Mouse (Mus musculus) ES-E14 (cell line): ENCODE data around the gene R3hdm4. TPM values are rescaled to one million over a fixed set of nuclear protein-coding genes. Genes with fewer than 3 reads are reported as not detected.

ENCODE experiments used
- DNase-seq: peaks from one replicate; pipeline ENCODE4 v3.0.0-alpha.2; 2013; ENCODE audit warnings: low read depth, low spot score
- H3K27ac ChIP-seq: 2 replicates; pipeline ENCODE4 v1.5.1; 2012; ENCODE audit warnings: low read depth, mild to moderate bottlenecking, low read length, moderate library complexity, mixed read lengths; ENCODE audit not compliant: poor library complexity, insufficient read depth, severe bottlenecking
- H3K36me3 ChIP-seq: 2 replicates; pipeline ENCODE4 v1.6.1; 2012; ENCODE audit warnings: mild to moderate bottlenecking, low read length, moderate library complexity, mixed read lengths; ENCODE audit not compliant: control insufficient read depth, poor library complexity, insufficient read depth, severe bottlenecking
- H3K4me1 ChIP-seq, 2 experiments: fragments of 150-350 bp in 1 of 2; sonication (generic) in 1 of 2; 2 replicates each; pipeline ENCODE4 v1.6.1; 2012; ENCODE audit warnings: low read length in 2 of 2, mild to moderate bottlenecking in 1 of 2, mixed read lengths in 1 of 2; ENCODE audit not compliant: control insufficient read depth in 2 of 2, insufficient read depth in 2 of 2, poor library complexity in 1 of 2
- H3K4me3 ChIP-seq, 2 experiments: fragments of 150-350 bp in 1 of 2; sonication (generic) in 1 of 2; 2 replicates each; pipeline ENCODE4 v1.5.1; 2012; ENCODE audit warnings: low read length in 2 of 2, low read depth in 1 of 2, mild to moderate bottlenecking in 1 of 2, mixed read lengths in 1 of 2; ENCODE audit not compliant: insufficient read depth in 1 of 2, poor library complexity in 1 of 2, severe bottlenecking in 1 of 2
- H3K9ac ChIP-seq: 2 replicates; pipeline ENCODE4 v1.6.1; 2012; ENCODE audit warnings: low read depth, mild to moderate bottlenecking, low read length, mixed read lengths; ENCODE audit not compliant: poor library complexity, insufficient read depth, severe bottlenecking
- H3K9me3 ChIP-seq: fragments of 150-350 bp; sonication (generic); 2 replicates; pipeline ENCODE4 v1.6.1; 2012; ENCODE audit warnings: low read depth, mild to moderate bottlenecking, low read length; ENCODE audit not compliant: control insufficient read depth, insufficient read depth
- CHD2 ChIP-seq: IDR thresholded peaks from 2 replicates; pipeline ENCODE4 v1.6.1; 2014; ENCODE audit warnings: mild to moderate bottlenecking, low read depth, low read length, inconsistent platforms
- HCFC1 ChIP-seq: IDR thresholded peaks from 2 replicates; pipeline ENCODE4 v1.6.1; 2012; ENCODE audit warnings: low read length, inconsistent platforms, borderline replicate concordance; ENCODE audit not compliant: insufficient read depth
- MAFK ChIP-seq: IDR thresholded peaks from 2 replicates; pipeline ENCODE4 v1.6.1; 2014; ENCODE audit warnings: mild to moderate bottlenecking, low read depth, low read length, inconsistent platforms; ENCODE audit not compliant: insufficient read depth
- ZC3H11A ChIP-seq: IDR thresholded peaks from 2 replicates; pipeline ENCODE4 v1.6.1; 2012; ENCODE audit warnings: low read depth, mild to moderate bottlenecking, inconsistent platforms, low read length, borderline replicate concordance
- ZNF384 ChIP-seq: IDR thresholded peaks from 2 replicates; pipeline ENCODE4 v1.6.1; 2012; ENCODE audit warnings: low read depth, low read length, inconsistent platforms
- in situ Hi-C, 2 experiments: fragments of 600-800 bp; cut with MboI; formaldehyde crosslinking; loops; one replicate each; pipeline ENCODE4 v1.15.1; 2025; ENCODE audit warnings: low sequenced_read_pairs in 2 of 2, inconsistent platforms in 1 of 2; ENCODE audit not compliant: unreplicated experiment in 2 of 2
- total RNA-seq: library from RNA; depleted of rRNA; stranded (reverse); fragments of 300-350 nt; gene quantifications from 2 replicates; pipeline ENCODE4 v1.2.3, GENCODE M21; 2012

Gene R3hdm4
- total RNA-seq, 1 experiment, result 24.0 TPM

DNA sequence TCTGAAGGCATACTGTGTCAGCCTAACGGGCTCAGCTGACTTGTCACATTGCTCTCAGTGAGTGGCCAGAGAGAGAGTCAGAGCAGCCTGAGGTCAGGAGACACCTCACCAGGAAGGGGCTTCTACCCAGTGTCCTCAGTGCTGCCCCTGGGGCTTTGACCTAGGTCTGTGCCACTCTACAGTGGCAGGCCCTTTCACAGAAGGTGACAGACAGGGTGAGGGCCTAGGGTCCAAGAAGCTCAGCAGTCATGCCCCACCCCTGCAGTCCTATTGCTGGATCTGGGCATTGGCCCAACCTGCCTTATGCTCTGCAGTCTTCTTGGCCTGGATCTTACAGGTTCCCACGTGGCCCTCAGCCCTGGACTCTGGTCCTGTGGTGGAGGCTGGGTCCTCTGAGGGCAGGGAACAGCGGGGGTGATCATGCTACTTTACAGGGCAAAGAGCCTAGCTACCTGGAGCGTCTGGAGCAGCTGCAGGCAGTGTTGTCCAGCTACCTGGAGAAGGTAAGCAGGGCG, 45.9 kb upstream of the R3hdm4 start:
- TF ChIP-seq CHD2 (no peak), ZC3H11A (no peak), MAFK (no peak), ZNF384 (no peak), HCFC1 (no peak)
- H3K36me3 ChIP-seq, result peaks cover 59% of the 10 kb centered on the region
- in situ Hi-C loops, result no loop called here

GRCm38 (mm10) chr10:79965325-79965724, 44.3 kb upstream of the R3hdm4 start:
- no peak overlapping the region for H3K4me3 ChIP-seq
- no peak overlapping the region for H3K27ac ChIP-seq
- no peak overlapping the region for H3K9ac ChIP-seq
- H3K36me3 ChIP-seq, result peaks cover 69% of the 10 kb centered on the region
- in situ Hi-C loops, result no loop called here
- no peak for DNase-seq
- peaks cover 2 to 6% of the 10 kb centered on the region in 2 experiments; a peak in 1 of 4 replicates for H3K4me1 ChIP-seq
- no peak for TF ChIP-seq CHD2
- no peak for TF ChIP-seq ZNF384
- no peaks in the 10 kb centered on the region for H3K9me3 ChIP-seq

More for the DNA sequence above, 45.9 kb upstream of the R3hdm4 start:
- no peaks in the 10 kb centered on the region for H3K9me3 ChIP-seq
- no peak overlapping the region for H3K9ac ChIP-seq
- no peak overlapping the region for H3K27ac ChIP-seq
- peaks cover 0 to 1% of the 10 kb centered on the region in 2 experiments; a peak in 1 of 4 replicates for H3K4me1 ChIP-seq
- H3K4me3 ChIP-seq, result no peak overlapping the region
- no peak for DNase-seq

- Histone ChIP-seq H3K27ac (no peak overlapping the region), H3K36me3 (peaks cover 69% of the 10 kb centered on the region), H3K4me1 (peaks cover 2 to 6% of the 10 kb centered on the region in 2 experiments; a peak in 1 of 4 replicates), H3K9ac (no peak overlapping the region), H3K9me3 (no peaks in the 10 kb centered on the region), H3K4me3 (no peak overlapping the region)
- in situ Hi-C loops, result no loop called here
- no peak for TF ChIP-seq HCFC1
- TF ChIP-seq CHD2, result no peak
- TF ChIP-seq MAFK, result no peak
- no peak for TF ChIP-seq ZC3H11A
- no peak for TF ChIP-seq ZNF384
- DNase-seq, result no peak
Observed at GRCm38 (mm10) chr10:79964727-79965126, 43.7 kb upstream of the R3hdm4 start.

- in situ Hi-C loops, result no loop called here
- no peak for DNase-seq
- no peaks in the 10 kb centered on the region for H3K9me3 ChIP-seq
- H3K27ac ChIP-seq, result no peak overlapping the region
- H3K9ac ChIP-seq, result peak overlapping the region; percentile 93
- TF ChIP-seq ZC3H11A (no peak), ZNF384 (no peak), HCFC1 (no peak), CHD2 (no peak), MAFK (no peak)
- peaks cover 38% of the 10 kb centered on the region for H3K36me3 ChIP-seq
- H3K4me3 ChIP-seq, result peak overlapping the region; percentile 86 to 94
- peaks cover 2 to 18% of the 10 kb centered on the region in 2 experiments; a peak in 2 of 4 replicates for H3K4me1 ChIP-seq
Observed at GRCm38 (mm10) chr10:79960671-79961294, 39.8 kb upstream of the R3hdm4 start.
